Mouse (Mus musculus) telencephalon, adult 2 months (tissue): ENCODE results near the gene Uba5.

Experiments
- DNase-seq: peaks from one replicate; pipeline ENCODE4 v3.0.0-alpha.2; 2011; ENCODE audit warnings: low read depth, low spot score

Uba5 gene

GRCm38 (mm10) chr9:104063244-104063961, 469 bp upstream of the Uba5 start, which contains the start of gene Acad11:
Acad11 (plus strand) TSS chr9:104063377.
- DNase-seq = peak; percentile 92

- no peak for DNase-seq
These were observed 11.9 kb downstream of the Uba5 start for GRCm38 (mm10) chr9:104051028-104051427.

- no peak for DNase-seq
These were observed 19.3 kb downstream of the Uba5 start for GRCm38 (mm10) chr9:104043676-104044075.

GRCm38 (mm10) chr9:104040362-104040761, 22.6 kb downstream of the Uba5 start, which contains the start of gene Gm28305:
Gm28305 (plus strand) TSS chr9:104040662.
- DNase-seq = no peak

GRCm38 (mm10) chr9:104039742-104040141, 23.2 kb downstream of the Uba5 start:
- no peak for DNase-seq

- no peak for DNase-seq
These were observed 23.8 kb downstream of the Uba5 start for GRCm38 (mm10) chr9:104039031-104039695.

- DNase-seq = no peak
These were observed 24.7 kb downstream of the Uba5 start for GRCm38 (mm10) chr9:104038266-104038665.

GRCm38 (mm10) chr9:104035261-104036015, 27.5 kb downstream of the Uba5 start:
- DNase-seq = peak; percentile 28

- DNase-seq = no peak
These were observed 28.2 kb downstream of the Uba5 start for GRCm38 (mm10) chr9:104034718-104035117.

GRCm38 (mm10) chr9:104034231-104034630, 28.7 kb downstream of the Uba5 start:
- DNase-seq = no peak

- no peak for DNase-seq
These were observed 33.1 kb downstream of the Uba5 start for GRCm38 (mm10) chr9:104029861-104030260.

GRCm38 (mm10) chr9:104027186-104027585, 35.7 kb downstream of the Uba5 start:
- DNase-seq = no peak

- no peak for DNase-seq
These were observed 41.9 kb downstream of the Uba5 start for GRCm38 (mm10) chr9:104021026-104021425.

GRCm38 (mm10) chr9:104014526-104014925, 48.4 kb downstream of the Uba5 start:
- no peak for DNase-seq

- peak; percentile 64 for DNase-seq
These were observed 60.0 kb downstream of the Uba5 start for GRCm38 (mm10) chr9:104002913-104003330.

GRCm38 (mm10) chr9:104001921-104002859, 60.7 kb downstream of the Uba5 start, which contains the start of gene Nphp3:
Nphp3 (plus strand) TSS chr9:104002544.
- DNase-seq = peak; percentile 100

GRCm38 (mm10) chr9:104000601-104001000, 62.3 kb downstream of the Uba5 start:
- DNase-seq = no peak
